Mouse (Mus musculus) heart, postnatal 0 days (tissue): ENCODE results near the gene Arhgap29.

Source experiments
- CTCF ChIP-seq: IDR thresholded peaks from 2 replicates; pipeline ENCODE4 v1.5.1; 2016; ENCODE audit warnings: antibody characterized with exemption, control low read depth, low read depth
- EP300 ChIP-seq: IDR thresholded peaks from 2 replicates; pipeline ENCODE4 v1.6.1; 2016; ENCODE audit warnings: antibody characterized with exemption, low read depth

- TF ChIP-seq CTCF, result no peak
- no peak for TF ChIP-seq EP300
Measured at GRCm38 (mm10) chr3:121924768-121925486, 27.4 kb upstream of the Arhgap29 start.
